Mouse (Mus musculus) erythroblast, adult 5-6 weeks (primary cell): ENCODE results near the gene Slc25a10. TPM values are rescaled to one million over a fixed set of nuclear protein-coding genes. Genes with fewer than 3 reads are reported as not detected.
A peak's percentile ranks its signal among the peaks of the same experiment; 100 is the strongest.

Source experiments
- ATAC-seq: replicated peaks from 2 replicates; pipeline ENCODE4 v1.8.0; 2016; ENCODE audit warnings: moderate number of reproducible peaks, mild to moderate bottlenecking, moderate TSS enrichment, inconsistent platforms; ENCODE audit not compliant: poor library complexity, low FRiP score, severe bottlenecking
- total RNA-seq, 2 experiments: library from RNA; stranded (forward) in 1 of 2; stranded (reverse) in 1 of 2; fragments of 150-400 nt in 1 of 2; fragments of 200-764, 138-1000 nt in 1 of 2; gene quantifications; 2 replicates each; pipeline versions ENCODE4 v1.2.3 to v1.2.4; 2015 to 2017; ENCODE audit warnings: low replicate concordance in 2 of 2

Slc25a10 gene
- total RNA-seq, 2 experiments from 2014 or later: 6.0 to 11.1 TPM

DNA sequence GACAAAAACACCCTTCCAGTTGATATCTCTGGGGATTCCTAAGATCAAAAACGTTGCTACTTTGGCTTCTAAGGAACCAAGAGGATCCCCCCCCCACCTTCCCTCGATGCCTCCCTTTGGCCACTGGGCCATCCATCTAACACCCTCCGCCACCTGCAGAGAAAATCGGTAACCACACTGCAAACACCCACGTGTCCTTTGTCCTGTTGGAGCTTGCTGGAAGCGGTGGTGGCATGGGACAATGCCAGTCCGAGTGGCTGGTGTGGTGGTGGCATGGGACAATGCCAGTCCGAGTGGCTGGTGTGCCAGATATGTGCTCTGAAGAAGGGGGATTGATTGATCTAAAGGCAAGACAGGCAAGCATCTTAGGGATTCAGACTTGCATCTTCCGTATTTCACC, 40.0 kb downstream of the Slc25a10 start:
- no peak for ATAC-seq

DNA sequence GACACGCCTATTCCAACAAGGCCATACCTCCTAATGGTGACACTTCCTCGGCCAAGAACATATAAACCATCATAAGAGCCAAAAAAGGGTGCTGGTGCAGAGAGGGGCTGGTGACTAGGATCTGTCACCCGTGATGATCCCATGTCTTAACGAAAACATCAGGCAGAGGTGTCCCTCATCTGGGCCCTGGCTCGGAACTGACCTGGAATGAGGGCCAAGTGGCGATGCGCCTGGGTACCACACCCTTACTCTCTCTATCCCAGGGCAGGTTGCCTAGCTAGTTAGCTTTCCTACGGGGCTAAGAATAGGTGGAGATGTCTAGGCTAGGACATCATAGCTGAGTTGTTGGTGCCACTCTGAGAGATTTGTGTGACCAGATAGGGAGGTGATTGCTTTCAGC, 42.5 kb downstream of the Slc25a10 start:
- no peak for ATAC-seq

DNA sequence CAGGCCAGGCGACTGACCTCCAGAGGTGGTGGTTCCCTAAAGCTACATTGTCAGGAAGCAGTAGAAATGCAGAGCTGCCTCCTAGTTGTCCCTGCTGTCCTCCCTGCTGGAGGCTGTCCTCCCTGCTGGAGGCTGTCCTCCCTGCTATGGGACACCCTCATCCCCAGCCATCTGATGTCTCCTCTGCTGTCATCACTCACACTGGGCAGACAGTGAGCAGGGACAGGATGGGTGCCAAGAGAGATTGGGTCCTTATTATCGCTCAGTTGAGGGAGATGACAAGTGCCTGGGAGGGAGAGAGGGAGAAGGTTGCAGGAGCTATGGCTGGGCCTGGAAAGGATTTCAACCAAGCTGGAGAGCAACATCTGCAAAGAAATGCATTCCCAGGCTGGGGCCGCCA, 43.5 kb downstream of the Slc25a10 start:
- no peak for ATAC-seq

DNA sequence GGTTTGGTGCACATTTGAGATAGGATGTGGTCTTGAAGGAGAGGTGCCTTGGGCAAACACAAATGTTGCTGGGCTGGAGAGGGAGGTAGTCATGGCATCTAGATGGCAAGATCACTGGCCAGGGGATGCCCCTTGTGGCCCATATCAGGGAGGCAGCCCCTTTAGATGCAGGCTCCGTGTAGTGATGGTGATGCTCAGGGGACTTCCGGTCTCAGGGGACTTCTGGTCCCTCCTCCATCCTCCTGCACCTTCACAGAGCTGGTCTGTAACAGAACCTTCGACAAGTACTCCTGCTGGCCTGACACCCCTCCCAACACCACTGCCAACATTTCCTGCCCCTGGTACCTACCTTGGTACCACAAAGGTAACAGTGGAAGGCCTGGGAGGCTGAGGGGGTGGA, 44.2 kb downstream of the Slc25a10 start:
- ATAC-seq: no peak

DNA sequence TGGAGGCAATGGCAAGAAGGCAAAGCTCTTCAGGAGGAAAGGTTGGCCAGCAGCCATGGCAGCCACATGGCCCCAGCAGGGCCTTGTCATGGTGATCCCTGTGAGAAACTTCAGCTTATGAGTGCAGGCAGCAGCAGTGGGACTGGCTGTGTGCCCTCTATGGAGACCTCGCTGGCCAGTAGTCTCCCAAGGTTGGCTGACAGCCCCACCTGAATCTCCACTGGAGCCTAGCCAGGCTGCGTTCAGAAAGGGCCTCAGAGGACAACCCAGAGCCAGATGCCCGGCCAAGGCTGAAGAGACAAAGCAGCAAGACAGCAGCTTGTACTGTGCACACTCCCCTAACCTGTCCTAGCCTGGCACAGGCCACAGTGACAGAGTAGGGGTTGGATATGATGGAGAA, 46.8 kb downstream of the Slc25a10 start:
- ATAC-seq: no peak

DNA sequence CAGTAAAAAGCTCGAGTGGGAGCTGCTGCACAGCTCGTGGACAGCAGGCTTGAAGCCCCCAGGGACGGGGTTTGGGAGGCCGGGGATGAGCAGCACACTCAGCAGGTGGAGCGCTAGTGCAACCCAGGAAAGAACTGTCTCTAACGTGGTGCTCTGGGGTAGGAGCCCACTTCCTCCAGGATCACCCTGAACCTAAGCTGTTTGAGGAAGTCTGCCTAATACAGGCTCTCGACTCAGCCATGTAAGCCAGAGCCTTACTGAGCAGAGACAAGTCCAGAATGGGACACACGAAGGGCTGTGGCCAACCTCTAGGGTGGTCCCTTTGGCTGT, 47.3 kb downstream of the Slc25a10 start:
- ATAC-seq: no peak

DNA sequence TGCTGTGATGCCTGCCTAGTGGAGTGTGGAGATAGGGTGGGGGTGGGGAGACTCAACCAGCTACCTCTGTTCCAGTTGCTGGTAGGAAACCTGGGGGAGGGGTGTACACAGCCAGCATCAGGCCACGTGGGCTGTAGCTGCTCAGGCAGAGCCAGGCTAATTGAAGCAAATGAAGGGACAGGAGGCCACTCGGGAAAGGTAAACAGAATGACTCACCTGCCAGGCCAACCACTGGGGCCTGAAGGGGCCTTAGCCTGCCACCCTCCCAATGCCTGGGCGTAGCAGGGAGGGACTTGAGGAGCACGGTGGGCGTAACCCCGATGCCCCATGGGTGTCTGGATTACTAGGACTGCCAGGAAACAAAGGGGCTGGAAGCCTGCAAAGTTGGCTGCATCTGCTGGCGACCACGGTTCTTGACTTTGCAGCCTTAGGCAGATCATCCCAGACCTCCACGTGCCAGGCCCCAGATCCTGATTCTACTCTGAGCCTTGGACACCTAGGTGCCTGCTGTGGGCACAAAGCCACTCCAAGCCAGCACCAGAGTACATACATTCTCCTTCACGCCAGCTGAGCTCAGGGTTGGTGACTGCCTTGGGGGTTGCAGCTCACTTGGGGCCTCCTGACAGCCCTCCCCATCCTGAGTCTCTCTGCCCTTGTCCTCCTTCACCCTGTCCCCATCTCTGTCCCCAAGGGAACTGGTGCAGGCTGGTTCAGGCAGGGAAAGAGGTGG, 47.8 kb downstream of the Slc25a10 start:
- ATAC-seq: no peak

DNA sequence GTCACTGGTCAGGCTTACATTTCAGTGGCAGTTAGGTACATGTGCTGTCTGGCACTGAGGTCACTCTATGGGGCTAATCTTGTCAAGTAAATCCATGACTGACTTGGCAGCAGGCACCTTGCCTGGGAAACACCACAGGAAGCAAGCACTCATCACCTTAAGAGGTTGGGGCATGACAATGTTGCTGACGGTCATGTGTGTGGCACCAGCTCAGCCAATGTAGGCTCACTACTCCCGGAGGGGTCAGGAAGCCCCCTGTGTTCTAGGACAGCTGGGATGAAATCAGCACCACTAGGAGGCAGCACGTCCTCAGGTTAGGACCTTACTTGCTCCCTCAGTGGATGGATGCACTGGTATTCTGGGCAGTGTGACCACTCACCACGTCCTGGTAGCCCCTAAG, 50.3 kb downstream of the Slc25a10 start:
- ATAC-seq: no peak

DNA sequence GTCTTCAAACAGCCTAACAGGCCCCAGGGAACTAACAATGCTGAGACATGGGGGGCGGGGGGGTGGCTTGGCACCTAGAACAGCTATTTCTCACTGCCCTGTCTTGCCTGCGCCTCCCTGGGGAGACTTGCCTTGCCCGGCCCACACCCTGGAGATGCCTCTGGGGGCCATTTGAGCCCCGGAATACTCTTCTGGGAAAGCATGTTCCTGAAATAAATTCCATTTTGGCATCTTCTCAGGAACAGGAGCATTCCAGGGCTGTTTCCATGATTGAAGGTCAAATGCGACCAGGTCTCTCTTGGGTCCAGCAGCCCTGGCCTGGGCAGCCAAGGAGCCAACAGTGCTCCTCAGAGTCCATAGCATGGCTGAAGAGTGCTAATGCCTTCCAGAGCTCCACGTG, 50.7 kb downstream of the Slc25a10 start:
- no peak for ATAC-seq

DNA sequence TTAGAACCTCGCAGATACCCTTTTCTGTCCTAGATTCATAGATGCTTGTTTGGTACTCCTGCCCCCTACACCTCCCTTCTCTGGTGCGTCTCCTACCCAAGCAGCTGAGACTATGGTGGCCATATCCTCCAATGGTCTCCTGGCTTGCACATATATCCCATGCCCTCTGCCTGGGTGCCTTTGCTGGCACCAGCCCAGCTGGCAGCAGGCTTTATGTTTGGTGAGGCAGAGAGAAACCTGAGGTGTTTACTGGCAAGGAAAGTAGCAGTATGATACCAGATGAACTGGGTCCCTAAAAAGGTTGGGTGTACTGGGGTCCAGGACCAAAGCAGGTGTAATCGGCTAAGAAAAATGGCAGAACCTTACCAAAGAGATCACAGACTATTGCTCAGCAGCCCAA, 54.3 kb downstream of the Slc25a10 start:
- ATAC-seq: no peak

DNA sequence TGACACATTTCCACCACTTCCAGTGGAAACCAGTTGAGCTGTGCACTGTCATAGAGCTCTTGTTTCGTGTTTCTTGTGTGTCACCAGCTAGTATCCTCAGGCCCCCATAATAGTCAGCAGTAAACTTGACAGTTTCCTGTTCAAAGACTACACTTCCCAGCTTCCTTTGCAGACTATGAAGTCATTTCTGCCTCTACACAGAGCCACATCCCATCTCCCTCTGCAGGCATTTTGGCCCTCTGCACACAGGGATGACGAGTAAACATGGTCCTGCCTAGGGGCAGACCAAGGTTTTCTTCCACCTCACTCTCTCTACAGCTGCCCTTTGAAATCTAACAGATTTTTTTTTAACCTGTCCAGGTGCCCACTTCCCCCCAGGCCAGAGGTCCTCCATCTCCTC, 55.8 kb downstream of the Slc25a10 start:
- no peak for ATAC-seq

DNA sequence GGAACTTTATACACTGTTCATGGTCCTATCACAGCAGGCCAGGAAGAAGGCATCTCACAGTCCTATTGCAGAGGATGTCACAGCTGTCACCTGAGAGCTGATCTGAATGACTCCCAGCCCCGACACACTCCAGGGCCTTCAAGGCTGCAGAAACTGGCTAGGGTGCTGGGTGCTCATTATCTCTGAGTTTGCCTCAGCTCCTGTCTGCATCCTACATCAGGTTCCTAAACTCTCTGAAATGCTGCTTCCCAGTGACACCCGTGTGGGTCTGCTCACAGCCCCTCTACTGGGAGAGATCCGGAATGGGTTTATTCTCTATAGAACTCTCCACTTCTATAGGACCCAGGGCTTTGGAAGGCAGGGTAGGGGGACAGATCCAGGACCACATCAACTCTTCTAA, 56.6 kb downstream of the Slc25a10 start:
- ATAC-seq: no peak

DNA sequence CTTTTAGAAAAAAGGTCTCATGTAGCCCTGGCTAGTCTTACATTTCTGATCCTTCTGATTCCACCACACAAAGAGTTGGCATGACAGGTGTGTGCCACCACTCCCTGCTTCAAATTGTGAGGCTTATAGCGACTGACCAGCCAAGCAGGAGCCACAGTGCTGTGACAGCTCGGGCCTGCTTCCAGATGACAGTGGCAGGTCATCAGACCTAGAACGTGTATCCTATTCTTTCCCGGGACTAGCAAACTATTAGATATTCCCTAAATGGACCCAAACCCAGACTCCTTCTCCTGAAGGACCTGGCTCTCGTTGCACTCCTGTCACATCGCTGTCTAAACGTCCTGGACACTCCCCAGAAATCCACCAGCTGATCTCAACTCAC, 57.1 kb downstream of the Slc25a10 start:
- peak; percentile 36 for ATAC-seq

Other genes with a start within 250 kb of the Slc25a10 start
- gene Actg1, start 143.3 kb upstream of the Slc25a10 start, total RNA-seq (2015; ENCODE audit: low replicate concordance): 637 and 655 TPM in 2 replicates
- 301 and 341 TPM in 2 replicates for gene Actg1, start 143.3 kb upstream of the Slc25a10 start, total RNA-seq (2017; ENCODE audit: low replicate concordance)
- not detected in 2 replicates for gene Fscn2, start 130.3 kb upstream of the Slc25a10 start, total RNA-seq (2015; ENCODE audit: low replicate concordance)
- not detected in 2 replicates for gene Fscn2, start 130.3 kb upstream of the Slc25a10 start, total RNA-seq (2017; ENCODE audit: low replicate concordance)
- gene Faap100, start 113.1 kb upstream of the Slc25a10 start, total RNA-seq (2015; ENCODE audit: low replicate concordance): 0.96 and 3.6 TPM in 2 replicates
- 1.4 and 2.9 TPM in 2 replicates for gene Faap100, start 113.1 kb upstream of the Slc25a10 start, total RNA-seq (2017; ENCODE audit: low replicate concordance)
- 16.1 and 17.6 TPM in 2 replicates for gene Nploc4, start 54.1 kb upstream of the Slc25a10 start, total RNA-seq (2015; ENCODE audit: low replicate concordance)
- gene Nploc4, start 54.1 kb upstream of the Slc25a10 start, total RNA-seq (2017; ENCODE audit: low replicate concordance): 24.6 and 31.8 TPM in 2 replicates
- gene Tspan10, start 49.2 kb upstream of the Slc25a10 start, total RNA-seq (2015; ENCODE audit: low replicate concordance): 1.3 TPM in 1 of 2 replicates, not detected in the other
- gene Tspan10, start 49.2 kb upstream of the Slc25a10 start, total RNA-seq (2017; ENCODE audit: low replicate concordance): not detected in 2 replicates
- not detected in 2 replicates for gene Pde6g, start 38.3 kb upstream of the Slc25a10 start, total RNA-seq (2015; ENCODE audit: low replicate concordance)
- not detected in 2 replicates for gene Pde6g, start 38.3 kb upstream of the Slc25a10 start, total RNA-seq (2017; ENCODE audit: low replicate concordance)
- gene Oxld1, start 33.8 kb upstream of the Slc25a10 start, total RNA-seq (2015; ENCODE audit: low replicate concordance): 7.3 TPM in 1 of 2 replicates, not detected in the other
- 6.1 and 6.9 TPM in 2 replicates for gene Oxld1, start 33.8 kb upstream of the Slc25a10 start, total RNA-seq (2017; ENCODE audit: low replicate concordance)
- 1.5 and 2.1 TPM in 2 replicates for gene Ccdc137, start 33.7 kb upstream of the Slc25a10 start, total RNA-seq (2015; ENCODE audit: low replicate concordance)
- gene Ccdc137, start 33.7 kb upstream of the Slc25a10 start, total RNA-seq (2017; ENCODE audit: low replicate concordance): 1.5 and 16.8 TPM in 2 replicates
- 4.2 and 5.9 TPM in 2 replicates for gene Arl16, start 24.2 kb upstream of the Slc25a10 start, total RNA-seq (2015; ENCODE audit: low replicate concordance)
- 3.3 TPM in 1 of 2 replicates, not detected in the other for gene Arl16, start 24.2 kb upstream of the Slc25a10 start, total RNA-seq (2017; ENCODE audit: low replicate concordance)
- 12.1 and 16.1 TPM in 2 replicates for gene Mrpl12, start 7.2 kb upstream of the Slc25a10 start, total RNA-seq (2015; ENCODE audit: low replicate concordance)
- gene Mrpl12, start 7.2 kb upstream of the Slc25a10 start, total RNA-seq (2017; ENCODE audit: low replicate concordance): 12.1 and 15.6 TPM in 2 replicates
- not detected in 2 replicates for gene Gcgr, start 38.9 kb downstream of the Slc25a10 start, total RNA-seq (2015; ENCODE audit: low replicate concordance)
- not detected in 2 replicates for gene Gcgr, start 38.9 kb downstream of the Slc25a10 start, total RNA-seq (2017; ENCODE audit: low replicate concordance)
- gene Mcrip1, start 57.9 kb downstream of the Slc25a10 start, total RNA-seq (2015; ENCODE audit: low replicate concordance): 8.1 and 17.6 TPM in 2 replicates
- gene Mcrip1, start 57.9 kb downstream of the Slc25a10 start, total RNA-seq (2017; ENCODE audit: low replicate concordance): 3.2 and 9.6 TPM in 2 replicates
- gene Ppp1r27, start 59.3 kb downstream of the Slc25a10 start, total RNA-seq (2015; ENCODE audit: low replicate concordance): not detected in 2 replicates
- not detected in 2 replicates for gene Ppp1r27, start 59.3 kb downstream of the Slc25a10 start, total RNA-seq (2017; ENCODE audit: low replicate concordance)
- gene P4hb, start 81.4 kb downstream of the Slc25a10 start, total RNA-seq (2015; ENCODE audit: low replicate concordance): 108 and 148 TPM in 2 replicates
- gene P4hb, start 81.4 kb downstream of the Slc25a10 start, total RNA-seq (2017; ENCODE audit: low replicate concordance): 136 and 145 TPM in 2 replicates
- 101 and 127 TPM in 2 replicates for gene Arhgdia, start 89.8 kb downstream of the Slc25a10 start, total RNA-seq (2015; ENCODE audit: low replicate concordance)
- gene Arhgdia, start 89.8 kb downstream of the Slc25a10 start, total RNA-seq (2017; ENCODE audit: low replicate concordance): 35.7 and 38.1 TPM in 2 replicates
- 60.6 and 67.8 TPM in 2 replicates for gene Alyref, start 106.5 kb downstream of the Slc25a10 start, total RNA-seq (2015; ENCODE audit: low replicate concordance)
- gene Alyref, start 106.5 kb downstream of the Slc25a10 start, total RNA-seq (2017; ENCODE audit: low replicate concordance): 86.1 and 86.4 TPM in 2 replicates
- 15.0 and 16.9 TPM in 2 replicates for gene Anapc11, start 106.6 kb downstream of the Slc25a10 start, total RNA-seq (2015; ENCODE audit: low replicate concordance)
- gene Anapc11, start 106.6 kb downstream of the Slc25a10 start, total RNA-seq (2017; ENCODE audit: low replicate concordance): 0.56 and 6.5 TPM in 2 replicates
- gene Npb, start 116.6 kb downstream of the Slc25a10 start, total RNA-seq (2015; ENCODE audit: low replicate concordance): not detected in 2 replicates
- gene Npb, start 116.6 kb downstream of the Slc25a10 start, total RNA-seq (2017; ENCODE audit: low replicate concordance): not detected in 2 replicates
- 7.7 and 20.7 TPM in 2 replicates for gene Pcyt2, start 126.1 kb downstream of the Slc25a10 start, total RNA-seq (2015; ENCODE audit: low replicate concordance)
- 19.8 and 39.8 TPM in 2 replicates for gene Pcyt2, start 126.1 kb downstream of the Slc25a10 start, total RNA-seq (2017; ENCODE audit: low replicate concordance)
- gene Sirt7, start 133.4 kb downstream of the Slc25a10 start, total RNA-seq (2015; ENCODE audit: low replicate concordance): 21.9 and 26.1 TPM in 2 replicates
- gene Sirt7, start 133.4 kb downstream of the Slc25a10 start, total RNA-seq (2017; ENCODE audit: low replicate concordance): 48.8 and 52.1 TPM in 2 replicates
- gene Mafg, start 141.8 kb downstream of the Slc25a10 start, total RNA-seq (2015; ENCODE audit: low replicate concordance): 65.3 and 78.0 TPM in 2 replicates
- 137 and 154 TPM in 2 replicates for gene Mafg, start 141.8 kb downstream of the Slc25a10 start, total RNA-seq (2017; ENCODE audit: low replicate concordance)
- 2.3 TPM in 1 of 2 replicates, not detected in the other for gene Pycr1, start 151.9 kb downstream of the Slc25a10 start, total RNA-seq (2015; ENCODE audit: low replicate concordance)
- gene Pycr1, start 151.9 kb downstream of the Slc25a10 start, total RNA-seq (2017; ENCODE audit: low replicate concordance): not detected in 2 replicates
- gene Myadml2, start 156.3 kb downstream of the Slc25a10 start, total RNA-seq (2015; ENCODE audit: low replicate concordance): not detected in 2 replicates
- not detected in 2 replicates for gene Myadml2, start 156.3 kb downstream of the Slc25a10 start, total RNA-seq (2017; ENCODE audit: low replicate concordance)
- gene Notum, start 169.3 kb downstream of the Slc25a10 start, total RNA-seq (2015; ENCODE audit: low replicate concordance): not detected in 2 replicates
- not detected in 2 replicates for gene Notum, start 169.3 kb downstream of the Slc25a10 start, total RNA-seq (2017; ENCODE audit: low replicate concordance)
- 16.7 and 17.6 TPM in 2 replicates for gene Aspscr1, start 181.1 kb downstream of the Slc25a10 start, total RNA-seq (2015; ENCODE audit: low replicate concordance)
- 10.7 and 15.9 TPM in 2 replicates for gene Aspscr1, start 181.1 kb downstream of the Slc25a10 start, total RNA-seq (2017; ENCODE audit: low replicate concordance)
- 24.5 and 59.8 TPM in 2 replicates for gene Cenpx, start 221.9 kb downstream of the Slc25a10 start, total RNA-seq (2015; ENCODE audit: low replicate concordance)
- gene Cenpx, start 221.9 kb downstream of the Slc25a10 start, total RNA-seq (2017; ENCODE audit: low replicate concordance): 2.2 and 10.8 TPM in 2 replicates
- gene Lrrc45, start 222.1 kb downstream of the Slc25a10 start, total RNA-seq (2015; ENCODE audit: low replicate concordance): 1.5 and 2.3 TPM in 2 replicates
- 3.7 and 7.0 TPM in 2 replicates for gene Lrrc45, start 222.1 kb downstream of the Slc25a10 start, total RNA-seq (2017; ENCODE audit: low replicate concordance)
- 3.3 TPM in 1 of 2 replicates, not detected in the other for gene Rac3, start 229.6 kb downstream of the Slc25a10 start, total RNA-seq (2015; ENCODE audit: low replicate concordance)
- gene Rac3, start 229.6 kb downstream of the Slc25a10 start, total RNA-seq (2017; ENCODE audit: low replicate concordance): not detected in 2 replicates
- gene Dcxr, start 235.4 kb downstream of the Slc25a10 start, total RNA-seq (2015; ENCODE audit: low replicate concordance): 6.1 and 6.5 TPM in 2 replicates
- 1.9 and 3.1 TPM in 2 replicates for gene Dcxr, start 235.4 kb downstream of the Slc25a10 start, total RNA-seq (2017; ENCODE audit: low replicate concordance)
- gene Cbr2, start 240.3 kb downstream of the Slc25a10 start, total RNA-seq (2015; ENCODE audit: low replicate concordance): 9.0 TPM in 1 of 2 replicates, not detected in the other
- not detected in 2 replicates for gene Cbr2, start 240.3 kb downstream of the Slc25a10 start, total RNA-seq (2017; ENCODE audit: low replicate concordance)